Mouse (Mus musculus): ENCODE results near the gene Lrrfip1.

The Lrrfip1 gene

GRCm38 (mm10) chr1:91166798-91167197, 168.3 kb downstream of the Lrrfip1 start:
- DNase-seq = no peak

- no peak for DNase-seq
Measured at GRCm38 (mm10) chr1:91169157-91169556, 170.6 kb downstream of the Lrrfip1 start.

GRCm38 (mm10) chr1:91174796-91175195, 176.3 kb downstream of the Lrrfip1 start:
- DNase-seq = no peak

- DNase-seq = no peak
Measured at GRCm38 (mm10) chr1:91176026-91176425, 177.5 kb downstream of the Lrrfip1 start.

- DNase-seq = no peak
Measured at GRCm38 (mm10) chr1:91176871-91177270, 178.3 kb downstream of the Lrrfip1 start.

All from cerebellum, postnatal 14 days (tissue).